Comparison of ENCODE assay signal across 25 mouse cellular contexts in the genomic region with DNA sequence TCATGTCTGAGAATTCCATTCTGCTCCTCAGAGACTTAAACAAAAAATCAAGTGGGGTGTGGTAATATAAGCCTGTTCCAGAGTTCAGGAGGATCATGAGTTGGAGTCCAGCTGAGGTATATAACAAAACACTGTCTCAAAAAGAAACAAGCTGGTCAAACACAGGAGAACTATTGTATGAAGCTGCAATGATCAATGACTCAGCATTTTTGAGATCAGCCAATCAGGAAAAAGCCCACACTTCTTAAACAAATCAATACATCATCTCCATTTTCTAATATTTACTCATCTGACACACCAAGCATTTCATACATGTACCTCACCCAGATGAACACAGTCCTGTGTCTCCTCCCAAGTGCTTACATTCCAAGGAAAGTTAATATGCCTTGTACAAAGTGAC.
"Had no signal": no experiment of that assay in that cellular context is flagged by ENCODE, and none has a peak within 500 bp of the region (broad histone marks: within the 10 kb centered on the region; RNA-seq: fewer than 3 reads in every experiment).

No protein-coding gene starts in this region.

- H3K4me1 ChIP-seq: heart, embryonic 10.5 days; hindbrain, embryonic 10.5 days; hindbrain, embryonic 12.5 days; intestine, embryonic 15.5 days; kidney, embryonic 15.5 days; limb, embryonic 13.5 days; limb, embryonic 15.5 days; liver, embryonic 12.5 days had no signal

- ATAC-seq: hindbrain, embryonic 16.5 days; intestine, embryonic 15.5 days; intestine, postnatal 0 days; liver, embryonic 12.5 days had no signal

- H3K9me3 ChIP-seq: heart, embryonic 10.5 days; heart, embryonic 12.5 days; hindbrain, embryonic 10.5 days; hindbrain, embryonic 12.5 days; intestine, embryonic 15.5 days; kidney, embryonic 15.5 days; limb, embryonic 13.5 days; limb, embryonic 15.5 days; liver, embryonic 12.5 days had no signal

- H3K36me3 ChIP-seq: heart, embryonic 10.5 days; heart, embryonic 12.5 days; hindbrain, embryonic 10.5 days; hindbrain, embryonic 12.5 days; intestine, embryonic 15.5 days; kidney, embryonic 15.5 days; limb, embryonic 13.5 days; limb, embryonic 15.5 days; liver, embryonic 12.5 days had no signal

- H3K27me3 ChIP-seq: heart, embryonic 12.5 days; hindbrain, embryonic 12.5 days; intestine, embryonic 15.5 days; kidney, embryonic 15.5 days; limb, embryonic 13.5 days; limb, embryonic 15.5 days; liver, embryonic 12.5 days had no signal

- H3K9ac ChIP-seq: heart, embryonic 12.5 days; hindbrain, embryonic 12.5 days; hindbrain, embryonic 14.5 days; intestine, embryonic 15.5 days; kidney, embryonic 15.5 days; limb, embryonic 13.5 days; limb, embryonic 15.5 days; liver, embryonic 12.5 days; liver, embryonic 14.5 days had no signal

- H3K4me3 ChIP-seq: gastrocnemius, adult 2 months; heart, embryonic 10.5 days; heart, embryonic 12.5 days; hindbrain, embryonic 10.5 days; hindbrain, embryonic 12.5 days; intestine, embryonic 15.5 days; kidney, embryonic 15.5 days; limb, embryonic 13.5 days; limb, embryonic 15.5 days; liver, embryonic 12.5 days had no signal

- DNase-seq: gastrocnemius, adult 2 months; gastrocnemius, postnatal 10 days; gastrocnemius, postnatal 25 days; heart, adult 18-20 months; heart, postnatal 10 days; heart, postnatal 4 days; kidney, adult 18-20 months; kidney, adult 9 months; kidney, postnatal 14 days; layer of hippocampus, adult 9-11 months; layer of hippocampus, postnatal 36 days; left cerebral cortex, postnatal 4 days had no signal

- H3K27ac ChIP-seq: gastrocnemius, adult 2 months; heart, embryonic 10.5 days; hindbrain, embryonic 10.5 days; hindbrain, embryonic 12.5 days; hindbrain, embryonic 14.5 days; intestine, embryonic 15.5 days; kidney, embryonic 15.5 days; limb, embryonic 13.5 days; limb, embryonic 15.5 days; liver, embryonic 12.5 days; liver, embryonic 14.5 days had no signal

- H3K4me2 ChIP-seq: heart, embryonic 12.5 days; hindbrain, embryonic 12.5 days; hindbrain, embryonic 14.5 days; intestine, embryonic 15.5 days; kidney, embryonic 15.5 days; limb, embryonic 13.5 days; limb, embryonic 15.5 days; liver, embryonic 12.5 days had no signal
